In the genomic region with DNA sequence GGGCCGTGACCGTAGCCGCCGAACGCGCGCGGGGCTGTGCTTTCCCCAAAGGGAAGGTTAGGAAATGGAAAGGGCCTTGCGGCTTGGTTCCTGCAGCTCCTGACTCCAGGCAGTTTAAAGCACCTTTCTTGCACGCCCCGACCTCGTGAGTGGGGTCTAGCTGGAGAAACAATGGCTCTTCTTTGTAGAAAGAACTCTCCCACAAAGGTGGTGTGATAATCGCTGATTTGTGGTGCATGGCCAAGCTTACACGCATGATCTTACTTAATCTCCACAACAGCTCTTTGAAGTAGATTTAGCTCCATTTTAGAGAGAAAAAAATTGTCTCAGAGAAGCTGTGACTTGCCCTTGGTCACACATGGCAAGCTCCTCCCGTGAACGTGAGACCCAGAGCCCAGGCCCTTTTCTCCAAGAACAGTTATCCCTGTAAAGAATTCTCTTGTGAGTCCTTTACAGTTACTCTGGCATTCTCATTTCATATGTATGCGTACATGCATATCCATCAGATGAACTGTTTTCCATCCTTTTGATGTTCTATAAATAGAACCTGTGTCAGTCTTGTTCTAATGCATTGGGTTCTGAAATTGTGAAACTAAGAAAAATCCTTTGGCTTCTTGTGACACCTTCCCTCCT, we compare ENCODE assay signal across 8 mouse cellular contexts. TPM values are rescaled to one million over a fixed set of nuclear protein-coding genes. Genes with fewer than 3 reads are reported as not detected.
DNase-seq lines count a peak whose midpoint lies in the region; ATAC-seq and TF ChIP-seq lines count a peak whose summit lies in the region.

No protein-coding gene starts in this region.

- 3% methylated on average over 17 of the region's 17 CpGs for WGBS in heart, embryonic 12.5 days
- 2% methylated on average over 17 of the region's 17 CpGs for WGBS in forebrain, embryonic 12.5 days
- WGBS in liver, embryonic 15.5 days (ENCODE audit: insufficient replicate concordance): 11% methylated on average over 17 of the region's 17 CpGs

- peaks cover 35% of the 10 kb centered on the region for H3K4me1 ChIP-seq in heart, embryonic 12.5 days (replicated peaks)
- no peaks in the 10 kb centered on the region for H3K4me1 ChIP-seq in ES-Bruce4 (ENCODE audit: control insufficient read depth, insufficient read depth, low read length)
- peaks cover 42% of the 10 kb centered on the region for H3K4me1 ChIP-seq in forebrain, embryonic 12.5 days
- peaks cover 23% of the 10 kb centered on the region for H3K4me1 ChIP-seq in liver, embryonic 15.5 days (replicated peaks)

- H3K36me3 ChIP-seq in heart, embryonic 12.5 days: no peaks in the 10 kb centered on the region
- H3K36me3 ChIP-seq in ES-Bruce4 (ENCODE audit: control insufficient read depth, insufficient read depth, low read length, poor library complexity, severe bottlenecking): no peaks in the 10 kb centered on the region
- H3K36me3 ChIP-seq in forebrain, embryonic 12.5 days (replicated peaks): no peaks in the 10 kb centered on the region
- H3K36me3 ChIP-seq in liver, embryonic 15.5 days (replicated peaks): no peaks in the 10 kb centered on the region

- ATAC-seq in heart, embryonic 12.5 days (ENCODE audit: insufficient number of reproducible peaks, low FRiP score): no peak; the same call in 1 of the 2 replicates
- no peak for ATAC-seq in forebrain, embryonic 12.5 days (ENCODE audit: low FRiP score)
- ATAC-seq in liver, embryonic 15.5 days (ENCODE audit: insufficient read depth): no peak

- H3K27me3 ChIP-seq in heart, embryonic 12.5 days (replicated peaks): no peaks in the 10 kb centered on the region
- no peaks in the 10 kb centered on the region for H3K27me3 ChIP-seq in ES-Bruce4 (ENCODE audit: control insufficient read depth, insufficient read depth, low read length, poor library complexity, severe bottlenecking)
- no peaks in the 10 kb centered on the region for H3K27me3 ChIP-seq in forebrain, embryonic 12.5 days
- no peaks in the 10 kb centered on the region for H3K27me3 ChIP-seq in liver, embryonic 15.5 days

- intact Hi-C loops in heart, postnatal 36 days (cut with DNase I): loop anchor here (2.0 kb wide), 2 partner anchors 40 to 60 kb away; no protein-coding TSS in a partner anchor

- peak overlapping the region; percentile 97 for H3K4me3 ChIP-seq in heart, embryonic 12.5 days
- H3K4me3 ChIP-seq in ES-Bruce4 (ENCODE audit: low read depth, low read length): peak overlapping the region; percentile 80
- peak overlapping the region; percentile 97 for H3K4me3 ChIP-seq in forebrain, embryonic 12.5 days (replicated peaks)
- H3K4me3 ChIP-seq in liver, embryonic 15.5 days (replicated peaks): peak overlapping the region; percentile 75

- no peak for DNase-seq in heart, postnatal 36 days
- no peak for DNase-seq in yolk sac, embryonic 10.5 days (ENCODE audit: low spot score)
- DNase-seq in cerebellum, postnatal 10 days: no peak
- no peak for DNase-seq in frontal cortex, postnatal 36 days (ENCODE audit: low spot score in 2 of 2)

- TF ChIP-seq EP300 in ES-Bruce4 (IDR thresholded peaks at IDR 0.05; ENCODE audit: insufficient read depth, low read depth, low read length): no peak

- TF ChIP-seq POLR2A in ES-Bruce4 (IDR thresholded peaks at IDR 0.05; ENCODE audit: insufficient read depth, low read length): no peak

- peak overlapping the region; percentile 83 for H3K4me2 ChIP-seq in heart, embryonic 12.5 days
- peak overlapping the region; percentile 69 for H3K4me2 ChIP-seq in forebrain, embryonic 12.5 days
- peak overlapping the region; percentile 94 for H3K4me2 ChIP-seq in liver, embryonic 15.5 days

- H3K27ac ChIP-seq in heart, embryonic 12.5 days (ENCODE audit: poor library complexity, severe bottlenecking): no peak overlapping the region
- H3K27ac ChIP-seq in ES-Bruce4 (ENCODE audit: insufficient read depth, low read length): no peak overlapping the region
- H3K27ac ChIP-seq in forebrain, embryonic 12.5 days: peak overlapping the region; percentile 93
- no peak overlapping the region for H3K27ac ChIP-seq in liver, embryonic 15.5 days (replicated peaks)

- TF ChIP-seq CTCF in ES-Bruce4 (IDR thresholded peaks at IDR 0.05; ENCODE audit: low read depth, low read length): no peak

- H3K9ac ChIP-seq in heart, embryonic 12.5 days: peak overlapping the region; percentile 99
- peak overlapping the region; percentile 90 for H3K9ac ChIP-seq in ES-Bruce4 (ENCODE audit: low read depth, poor library complexity, severe bottlenecking)
- H3K9ac ChIP-seq in forebrain, embryonic 12.5 days: peak overlapping the region; percentile 92
- H3K9ac ChIP-seq in liver, embryonic 15.5 days: peak overlapping the region; percentile 72

- no peaks in the 10 kb centered on the region for H3K9me3 ChIP-seq in heart, embryonic 12.5 days (replicated peaks)
- H3K9me3 ChIP-seq in ES-Bruce4 (replicated peaks; ENCODE audit: control insufficient read depth, insufficient read depth, low read length, poor library complexity, severe bottlenecking): no peaks in the 10 kb centered on the region
- no peaks in the 10 kb centered on the region for H3K9me3 ChIP-seq in forebrain, embryonic 12.5 days
- H3K9me3 ChIP-seq in liver, embryonic 15.5 days (replicated peaks): no peaks in the 10 kb centered on the region

RNA-seq across cellular contexts. Expression of gene Dock7, which starts 0.5 kb away (rescaled TPM):
- 43.4 and 45.4 TPM in 2 replicates for polyA plus RNA-seq in heart, embryonic 12.5 days (2016; fragmentation: Nextera tagmentation; extraction: Ambion mirVana)
- total RNA-seq in heart, postnatal 36 days (2021): 10 to 100 TPM in 1 of 2 experiments, 1 to 10 TPM in 1; 9.0 to 11.8 TPM
- polyA plus RNA-seq in ES-Bruce4 (2011; ENCODE audit: insufficient read depth, insufficient read length, low read depth, missing spikeins): 61.1 and 61.7 TPM in 2 replicates
- 122 and 129 TPM in 2 replicates for polyA plus RNA-seq in forebrain, embryonic 12.5 days (2016; fragmentation: Nextera tagmentation; extraction: Ambion mirVana)
- polyA plus RNA-seq in liver, embryonic 15.5 days (2015; fragmentation: Nextera tagmentation; extraction: Ambion mirVana): 8.1 and 9.5 TPM in 2 replicates
